Mouse (Mus musculus): ENCODE data around the gene Ccdc85c.
A peak's percentile ranks its signal among the peaks of the same experiment; 100 is the strongest.

Ccdc85c gene

DNA sequence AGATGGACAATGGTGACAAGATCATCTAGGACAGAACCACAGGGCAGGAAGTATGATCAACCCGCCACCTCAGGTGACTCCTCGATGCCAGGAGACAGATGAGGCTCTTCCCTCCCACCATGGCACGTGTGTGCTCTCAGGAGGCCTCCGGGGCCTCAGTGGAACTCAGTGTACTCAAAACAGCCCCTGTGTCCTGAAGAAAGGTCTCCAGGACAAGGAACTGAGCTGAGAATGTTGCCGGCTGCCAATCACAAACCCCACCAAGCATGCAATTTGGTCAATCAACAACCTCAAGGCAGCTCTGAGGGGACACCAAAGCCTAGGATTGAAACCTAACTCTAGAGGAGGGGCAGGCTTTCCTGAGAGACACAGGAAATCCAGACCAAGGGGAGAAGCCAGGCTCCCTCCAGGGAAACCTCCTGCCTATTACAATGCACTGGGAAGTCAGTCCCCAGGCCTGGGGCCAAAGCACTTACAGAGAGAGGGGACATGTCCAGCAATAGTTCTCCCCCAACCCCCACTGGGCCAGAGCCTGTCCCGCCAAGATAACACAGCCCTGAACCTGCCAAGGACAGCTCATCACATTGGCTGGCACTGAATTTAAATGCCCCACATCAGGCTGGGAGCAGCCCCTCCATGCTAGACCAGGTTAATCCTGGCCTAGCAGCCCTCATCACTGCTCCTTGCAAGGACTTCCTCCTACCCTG, 37.8 kb downstream of the Ccdc85c start:
- DNase-seq: no peak

GRCm38 (mm10) chr12:108235976-108236555, 39.2 kb downstream of the Ccdc85c start:
- no peak for DNase-seq

- no peak for DNase-seq
These were observed 40.2 kb downstream of the Ccdc85c start for GRCm38 (mm10) chr12:108234832-108235602.

- DNase-seq: no peak
These were observed 41.5 kb downstream of the Ccdc85c start for GRCm38 (mm10) chr12:108233736-108234135.

DNA sequence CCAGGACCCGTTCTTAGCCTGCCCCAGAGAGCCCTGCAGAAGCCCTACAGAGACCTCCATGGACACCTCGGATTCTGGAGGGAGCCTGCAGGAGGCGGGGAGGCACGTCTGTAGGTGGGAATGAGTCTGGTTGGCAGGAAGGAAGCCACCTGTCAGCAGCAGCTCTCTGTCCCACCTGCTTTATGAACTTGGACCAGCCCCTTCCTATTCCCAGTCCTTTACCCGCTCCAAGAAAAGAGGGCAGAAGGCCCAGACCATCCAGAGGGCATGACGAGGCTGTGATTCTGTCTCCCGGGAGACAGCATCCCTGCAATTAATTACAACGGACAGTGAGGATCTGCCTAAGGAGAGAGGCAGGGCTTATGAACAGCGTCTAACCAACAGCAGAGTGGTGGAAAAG, 43.3 kb downstream of the Ccdc85c start:
- DNase-seq: no peak

- DNase-seq: no peak
These were observed 44.1 kb downstream of the Ccdc85c start for GRCm38 (mm10) chr12:108230821-108231794.

- no peak for DNase-seq
These were observed 45.1 kb downstream of the Ccdc85c start for GRCm38 (mm10) chr12:108230077-108230476.

GRCm38 (mm10) chr12:108227527-108227926, 47.7 kb downstream of the Ccdc85c start:
- DNase-seq: no peak

- no peak for DNase-seq
These were observed 48.3 kb downstream of the Ccdc85c start for GRCm38 (mm10) chr12:108226941-108227340.

- DNase-seq: no peak
These were observed 49.0 kb downstream of the Ccdc85c start for GRCm38 (mm10) chr12:108226216-108226615.

GRCm38 (mm10) chr12:108225781-108226180, 49.4 kb downstream of the Ccdc85c start:
- peak; percentile 50 for DNase-seq

DNA sequence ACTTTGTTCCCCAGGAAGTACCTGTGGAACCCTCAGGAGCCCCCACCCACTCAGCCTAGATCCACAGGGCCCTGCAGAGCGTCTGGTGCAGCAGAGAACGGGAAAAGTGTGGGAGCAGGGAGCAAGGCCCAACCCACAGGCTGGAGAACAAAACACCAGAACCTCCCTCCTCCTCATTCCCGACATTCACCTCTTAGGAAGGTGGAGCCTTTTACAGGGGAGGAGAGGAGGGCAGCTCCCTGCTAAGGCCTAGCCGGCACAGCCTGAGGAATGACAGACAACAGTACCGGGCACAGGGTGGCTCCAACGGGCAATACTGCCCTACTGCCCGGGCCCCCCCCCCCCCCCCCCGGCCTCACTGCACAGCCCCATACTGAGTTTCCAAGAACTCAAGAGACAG, 51.9 kb downstream of the Ccdc85c start:
- DNase-seq: no peak

DNA sequence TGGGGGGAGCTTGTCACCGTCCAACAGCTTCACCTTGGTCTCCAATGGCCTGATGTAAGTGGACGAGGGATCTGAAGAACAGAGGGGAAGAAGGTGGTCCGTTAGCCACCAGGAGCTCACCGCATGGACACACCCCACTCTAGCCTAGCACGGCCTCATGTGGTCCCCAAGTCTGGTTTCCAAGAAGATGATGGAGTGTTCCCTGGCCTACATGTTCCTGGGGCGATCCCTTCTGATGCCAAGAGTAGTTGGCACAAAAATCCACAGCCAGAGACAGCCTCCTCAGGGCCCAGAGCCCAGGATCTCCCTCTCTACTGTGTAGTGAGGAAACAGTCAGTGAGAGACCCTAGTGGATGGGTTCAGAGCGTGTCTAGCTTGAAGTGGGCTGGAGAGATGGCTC, 53.5 kb downstream of the Ccdc85c start:
- no peak for DNase-seq

GRCm38 (mm10) chr12:108221206-108221605, 54.0 kb downstream of the Ccdc85c start:
- DNase-seq: peak; percentile 63

- no peak for DNase-seq
These were observed 54.6 kb downstream of the Ccdc85c start for GRCm38 (mm10) chr12:108220621-108221020.

- DNase-seq: no peak
These were observed 55.2 kb downstream of the Ccdc85c start for GRCm38 (mm10) chr12:108219825-108220616.

DNA sequence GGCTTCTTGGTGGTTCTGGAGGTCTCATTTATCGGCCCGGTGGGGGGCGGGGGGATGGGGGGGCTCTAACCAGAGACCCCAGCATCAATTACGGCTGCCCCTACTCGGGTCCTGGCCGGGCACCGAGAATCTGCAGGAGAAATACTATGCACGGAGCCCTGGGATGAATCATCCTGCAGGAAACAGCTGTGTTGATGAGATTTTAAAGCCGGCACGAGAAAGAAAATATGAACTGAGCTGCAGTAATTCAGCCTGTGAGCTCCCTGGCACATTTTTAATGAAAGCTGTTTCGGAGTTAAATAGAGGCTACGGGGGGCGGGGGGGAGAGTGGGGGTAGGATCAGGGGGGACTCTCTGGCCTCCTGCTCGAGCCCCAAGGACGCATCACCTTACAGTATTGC, 56.1 kb downstream of the Ccdc85c start:
- DNase-seq: no peak

DNA sequence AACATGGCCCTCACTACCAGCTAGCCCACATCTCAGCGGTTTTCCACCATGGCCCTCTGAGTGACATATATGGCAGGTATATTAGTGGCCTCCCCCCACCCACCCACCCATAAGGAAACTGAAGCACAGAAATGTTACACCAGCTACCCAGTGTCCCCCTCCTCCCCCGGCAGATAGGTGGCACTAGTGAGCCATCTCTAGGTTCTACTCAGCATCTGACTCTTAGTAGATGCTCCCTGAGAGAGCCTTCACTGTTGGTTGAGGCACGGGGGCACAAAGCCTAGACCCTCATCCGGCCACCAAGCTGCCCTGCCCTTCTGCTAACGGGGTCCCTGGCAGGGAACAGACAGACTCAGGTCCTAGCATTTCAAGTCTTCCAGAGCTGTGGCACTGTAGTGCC, 57.7 kb downstream of the Ccdc85c start:
- DNase-seq: peak; percentile 58

GRCm38 (mm10) chr12:108216611-108217370, 58.4 kb downstream of the Ccdc85c start:
- DNase-seq: no peak

DNA sequence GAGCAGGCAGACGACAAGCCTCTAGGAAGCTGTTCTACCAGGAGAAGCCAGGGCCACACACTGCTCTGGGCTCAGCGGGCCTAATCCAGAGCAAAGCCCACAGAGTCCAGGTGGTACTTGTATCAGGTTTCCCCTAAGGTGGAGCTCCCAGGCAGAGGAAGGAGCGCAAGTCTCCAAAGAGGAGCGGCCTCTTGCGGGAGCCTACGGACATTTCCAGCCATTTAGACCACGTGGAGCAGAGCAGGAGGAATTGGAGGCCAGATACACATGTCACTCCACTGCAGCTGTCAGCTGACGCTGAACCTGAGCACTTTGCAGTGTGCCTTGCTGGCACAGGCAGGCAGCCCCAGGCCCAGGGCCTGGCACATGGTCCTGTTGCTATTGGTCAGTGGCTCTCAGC, 60.1 kb downstream of the Ccdc85c start:
- DNase-seq: no peak

Data from right cerebral cortex, postnatal 4 days (tissue).